Mouse (Mus musculus) heart, postnatal 36 days (tissue): ENCODE results near the gene Exoc6b. TPM values are rescaled to one million over a fixed set of nuclear protein-coding genes. Genes with fewer than 3 reads are reported as not detected.

ENCODE experiments used
- DNase-seq, 2 experiments: peaks; one replicate each; pipeline ENCODE4 v3.0.0; 2021 to 2022
- intact Hi-C: fragments of 180-260 bp; cut with DNase I; formaldehyde crosslinking; loops from one replicate; pipeline ENCODE4 v1.15.1; 2025
- total RNA-seq, 2 experiments: library from RNA; stranded (reverse); gene quantifications; 2 replicates each; pipeline ENCODE4 v1.2.3; 2021

Gene Exoc6b
- total RNA-seq, 2 experiments from 2014 or later, result 20.6 to 21.4 TPM

- DNase-seq, result peak; percentile 35 to 41
- intact Hi-C loops, result no loop called here
These were observed 490.4 kb downstream of the Exoc6b start for GRCm38 (mm10) chr6:84578928-84579327.

- no peak for DNase-seq
- intact Hi-C loops, result no loop called here
These were observed 491.4 kb downstream of the Exoc6b start for GRCm38 (mm10) chr6:84577898-84578297.

GRCm38 (mm10) chr6:84573905-84574660, 495.2 kb downstream of the Exoc6b start:
- no peak for DNase-seq
- intact Hi-C loops, result no loop called here

- intact Hi-C loops, result no loop called here
- DNase-seq, result no peak
These were observed 499.3 kb downstream of the Exoc6b start for GRCm38 (mm10) chr6:84570039-84570438.

GRCm38 (mm10) chr6:84569590-84569989, 499.7 kb downstream of the Exoc6b start:
- DNase-seq, result no peak
- intact Hi-C loops, result no loop called here

- DNase-seq, result no peak
- intact Hi-C loops, result no loop called here
These were observed 500.4 kb downstream of the Exoc6b start for GRCm38 (mm10) chr6:84568880-84569279.

Other genes starting within 250 kb of the Exoc6b start
- gene Spr, start 68.3 kb upstream of the Exoc6b start, total RNA-seq, result 10 to 100 TPM; 82.3 to 83.8 TPM
- gene Emx1, start 117.9 kb upstream of the Exoc6b start, total RNA-seq, result not detected